Mouse (Mus musculus) megakaryocyte, embryonic 14.5 days (primary cell): ENCODE measurements around the gene Plcb2. TPM values are rescaled to one million over a fixed set of nuclear protein-coding genes. Genes with fewer than 3 reads are reported as not detected.
A peak's percentile ranks its signal among the peaks of the same experiment; 100 is the strongest.

ENCODE experiments used
- H3K27me3 ChIP-seq: replicated peaks from 2 replicates; pipeline ENCODE3; 2012; ENCODE audit warnings: inconsistent platforms
- H3K36me3 ChIP-seq: replicated peaks from 2 replicates; pipeline ENCODE3; 2012; ENCODE audit warnings: low read length, inconsistent platforms, mixed read lengths
- H3K4me1 ChIP-seq: 2 replicates; pipeline ENCODE4 v1.6.1; 2012; ENCODE audit warnings: inconsistent platforms
- H3K4me3 ChIP-seq: replicated peaks from 2 replicates; pipeline ENCODE3; 2012; ENCODE audit warnings: moderate library complexity, mild to moderate bottlenecking, inconsistent platforms
- H3K9me3 ChIP-seq: 2 replicates; pipeline ENCODE4 v1.6.1; 2012; ENCODE audit warnings: inconsistent platforms
- FLI1 ChIP-seq: IDR thresholded peaks from 2 replicates; pipeline ENCODE4 v1.6.1; 2012; ENCODE audit warnings: low read length, inconsistent platforms, mixed read lengths
- GATA1 ChIP-seq: IDR thresholded peaks from 3 replicates; pipeline ENCODE4 v1.6.1; 2012; ENCODE audit warnings: mixed read lengths, low read length, inconsistent platforms, borderline replicate concordance
- polyA plus RNA-seq: library from polyadenylated mRNA; stranded (reverse); fragments of >175 nt; gene quantifications from 2 replicates; pipeline ENCODE4 v1.2.3, GENCODE M21; 2012; ENCODE audit warnings: low replicate concordance; ENCODE audit not compliant: insufficient read depth

Plcb2 gene
- polyA plus RNA-seq, 1 experiment = 25.8 TPM

GRCm38 (mm10) chr2:118723693-118724486, 4.3 kb downstream of the Plcb2 start:
- H3K9me3 ChIP-seq = no peaks in the 10 kb centered on the region
- peak overlapping the region; percentile 74 for H3K4me3 ChIP-seq
- peaks cover 77% of the 10 kb centered on the region for H3K36me3 ChIP-seq
- TF ChIP-seq GATA1 (peak; percentile 32; the same call in 1 of the 3 replicates), FLI1 (no peak)
- no peaks in the 10 kb centered on the region for H3K27me3 ChIP-seq
- peaks cover 70% of the 10 kb centered on the region for H3K4me1 ChIP-seq

- H3K4me3 ChIP-seq = no peak overlapping the region
- H3K9me3 ChIP-seq = no peaks in the 10 kb centered on the region
- H3K4me1 ChIP-seq = peaks cover 38% of the 10 kb centered on the region
- H3K36me3 ChIP-seq = peaks cover 98% of the 10 kb centered on the region
- H3K27me3 ChIP-seq = no peaks in the 10 kb centered on the region
- TF ChIP-seq FLI1 (no peak), GATA1 (no peak)
Observed at GRCm38 (mm10) chr2:118716677-118717076, 11.6 kb downstream of the Plcb2 start.

GRCm38 (mm10) chr2:118714230-118714629, 14.0 kb downstream of the Plcb2 start:
- Histone ChIP-seq H3K27me3 (no peaks in the 10 kb centered on the region), H3K36me3 (peaks cover 100% of the 10 kb centered on the region), H3K4me1 (peaks cover 62% of the 10 kb centered on the region), H3K4me3 (no peak overlapping the region), H3K9me3 (no peaks in the 10 kb centered on the region)
- TF ChIP-seq GATA1 = no peak

GRCm38 (mm10) chr2:118713631-118714030, 14.6 kb downstream of the Plcb2 start:
- Histone ChIP-seq H3K36me3 (peaks cover 100% of the 10 kb centered on the region), H3K27me3 (no peaks in the 10 kb centered on the region)

GRCm38 (mm10) chr2:118711038-118711494, 17.2 kb downstream of the Plcb2 start:
- Histone ChIP-seq H3K4me3 (peak overlapping the region; percentile 33), H3K4me1 (peaks cover 79% of the 10 kb centered on the region), H3K27me3 (no peaks in the 10 kb centered on the region), H3K9me3 (no peaks in the 10 kb centered on the region), H3K36me3 (peaks cover 94% of the 10 kb centered on the region)
- TF ChIP-seq GATA1 = no peak

More at GRCm38 (mm10) chr2:118713631-118714030, 14.6 kb downstream of the Plcb2 start:
- no peaks in the 10 kb centered on the region for H3K9me3 ChIP-seq
- H3K4me3 ChIP-seq = no peak overlapping the region
- TF ChIP-seq GATA1 (no peak), FLI1 (no peak)
- peaks cover 65% of the 10 kb centered on the region for H3K4me1 ChIP-seq

GRCm38 (mm10) chr2:118709655-118710221, 18.5 kb downstream of the Plcb2 start:
- H3K4me1 ChIP-seq = peaks cover 83% of the 10 kb centered on the region
- peak overlapping the region; percentile 31 for H3K4me3 ChIP-seq
- H3K36me3 ChIP-seq = peaks cover 87% of the 10 kb centered on the region
- H3K9me3 ChIP-seq = no peaks in the 10 kb centered on the region
- peaks cover 12% of the 10 kb centered on the region for H3K27me3 ChIP-seq
- TF ChIP-seq GATA1 (no peak), FLI1 (no peak)

GRCm38 (mm10) chr2:118708472-118708871, 19.8 kb downstream of the Plcb2 start:
- TF ChIP-seq GATA1 = no peak
- TF ChIP-seq FLI1 = no peak
- H3K36me3 ChIP-seq = peaks cover 74% of the 10 kb centered on the region
- no peak overlapping the region for H3K4me3 ChIP-seq
- H3K4me1 ChIP-seq = peaks cover 90% of the 10 kb centered on the region
- H3K9me3 ChIP-seq = no peaks in the 10 kb centered on the region
- peaks cover 24% of the 10 kb centered on the region for H3K27me3 ChIP-seq

GRCm38 (mm10) chr2:118706436-118706835, 21.8 kb downstream of the Plcb2 start:
- no peaks in the 10 kb centered on the region for H3K9me3 ChIP-seq
- peaks cover 94% of the 10 kb centered on the region for H3K4me1 ChIP-seq
- H3K27me3 ChIP-seq = peaks cover 45% of the 10 kb centered on the region
- TF ChIP-seq FLI1 = no peak
- no peak for TF ChIP-seq GATA1
- peaks cover 54% of the 10 kb centered on the region for H3K36me3 ChIP-seq
- no peak overlapping the region for H3K4me3 ChIP-seq

GRCm38 (mm10) chr2:118703913-118704730, 24.1 kb downstream of the Plcb2 start, which contains the start of gene Ankrd63:
Gene Ankrd63 (minus strand): TSS chr2:118703963.
- Histone ChIP-seq H3K36me3 (peaks cover 31% of the 10 kb centered on the region), H3K4me3 (peak within 1 kb of the TSS; percentile 95), H3K4me1 (peaks cover 94% of the 10 kb centered on the region), H3K9me3 (no peaks in the 10 kb centered on the region), H3K27me3 (peaks cover 61% of the 10 kb centered on the region)
- TF ChIP-seq GATA1 (no peak), FLI1 (no peak)
